Mouse (Mus musculus): Measurements from ENCODE around the gene Ppp1r9a. TPM values are rescaled to one million over a fixed set of nuclear protein-coding genes. Genes with fewer than 3 reads are reported as not detected.

Gene Ppp1r9a
- polyA plus RNA-seq, 1 experiment from 2014 or later, result 38.9 TPM

DNA sequence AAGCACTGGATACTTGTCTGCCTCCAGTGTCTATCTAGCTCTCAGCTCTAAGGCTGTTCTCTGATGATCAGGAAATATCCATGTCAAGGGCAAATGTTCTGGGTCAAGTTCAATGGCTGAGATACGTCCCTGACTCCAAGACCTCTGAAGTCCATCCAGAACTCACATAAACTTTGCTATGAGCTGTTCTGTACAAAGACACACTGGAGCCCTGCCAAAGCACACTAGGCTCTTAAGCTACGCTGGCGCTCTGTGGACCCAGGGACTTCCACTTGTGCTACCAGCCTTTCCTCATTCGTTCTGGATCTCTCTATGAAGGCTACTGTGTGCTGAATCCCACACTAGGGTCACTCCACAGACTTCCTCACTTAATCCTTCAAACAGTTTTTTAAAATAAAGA, 286.8 kb downstream of the Ppp1r9a start:
- WGBS, result 75% methylated on average over 4 of the region's 4 CpGs
- Histone ChIP-seq H3K9me3 (replicated peaks) (no peaks in the 10 kb centered on the region), H3K4me3 (replicated peaks) (no peak overlapping the region), H3K27ac (replicated peaks) (no peak overlapping the region), H3K4me1 (no peaks in the 10 kb centered on the region), H3K9ac (replicated peaks) (no peak overlapping the region), H3K4me2 (no peak overlapping the region), H3K27me3 (replicated peaks) (no peaks in the 10 kb centered on the region), H3K36me3 (no peaks in the 10 kb centered on the region)
- no peak for ATAC-seq (ENCODE audit: low FRiP score)

DNA sequence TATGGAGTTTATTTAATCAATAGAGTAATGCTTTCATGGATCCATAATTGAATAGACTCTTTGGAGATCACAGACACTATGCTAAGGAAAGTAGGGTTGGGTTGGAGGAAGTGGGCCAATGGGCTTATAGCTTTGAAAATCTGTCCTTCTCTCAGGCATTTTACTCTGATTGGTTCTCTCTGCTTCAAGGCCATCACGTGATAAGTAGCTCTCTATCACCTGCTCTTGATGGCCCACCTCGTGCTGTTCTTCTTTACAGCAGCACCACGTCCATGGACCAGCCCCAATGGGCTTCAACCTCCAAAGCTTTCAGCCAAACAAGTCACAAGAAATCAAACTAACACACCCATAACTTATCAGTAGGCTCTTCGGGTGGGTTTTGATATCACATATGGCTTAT, 288.0 kb downstream of the Ppp1r9a start:
- Histone ChIP-seq H3K4me3 (replicated peaks) (no peak overlapping the region), H3K4me1 (no peaks in the 10 kb centered on the region), H3K9me3 (replicated peaks) (no peaks in the 10 kb centered on the region), H3K27ac (replicated peaks) (no peak overlapping the region), H3K9ac (replicated peaks) (no peak overlapping the region), H3K27me3 (replicated peaks) (no peaks in the 10 kb centered on the region), H3K36me3 (no peaks in the 10 kb centered on the region), H3K4me2 (no peak overlapping the region)
- 85% methylated on average over 4 of the region's 4 CpGs for WGBS
- ATAC-seq (ENCODE audit: low FRiP score), result no peak

DNA sequence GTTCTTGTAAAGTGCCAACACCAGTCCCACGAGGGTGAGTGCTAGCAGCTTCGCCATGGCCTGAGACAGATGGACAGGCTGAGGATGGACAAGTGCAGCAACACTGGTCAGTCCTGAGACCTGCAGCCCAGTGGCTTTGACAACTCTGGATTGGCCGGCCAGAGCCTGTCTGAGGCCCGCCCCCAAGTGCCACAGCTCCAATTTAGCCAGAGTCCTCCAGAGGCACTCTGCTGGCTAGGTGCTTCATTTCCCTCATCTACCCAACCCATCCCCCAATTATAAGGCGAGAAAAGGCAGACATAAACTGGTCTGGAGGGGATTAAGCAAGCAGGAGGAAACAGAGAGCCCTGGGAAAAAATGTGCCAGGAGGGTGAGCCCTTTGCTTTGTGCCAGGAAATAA, 291.0 kb downstream of the Ppp1r9a start, which contains the start of gene Pon1:
Gene Pon1, minus strand, starts transcription at position 254 of the 400 bp plus-strand sequence.
- Histone ChIP-seq H3K27ac (replicated peaks) (no peak within 1 kb of the TSS), H3K4me3 (replicated peaks) (no peak within 1 kb of the TSS), H3K4me1 (no peaks in the 10 kb centered on the region), H3K36me3 (no peaks in the 10 kb centered on the region), H3K27me3 (replicated peaks) (no peaks in the 10 kb centered on the region), H3K9me3 (replicated peaks) (no peaks in the 10 kb centered on the region), H3K9ac (replicated peaks) (no peak within 1 kb of the TSS), H3K4me2 (no peak within 1 kb of the TSS)
- 42% methylated on average over 5 of the region's 5 CpGs for WGBS
- no peak for ATAC-seq (ENCODE audit: low FRiP score)

DNA sequence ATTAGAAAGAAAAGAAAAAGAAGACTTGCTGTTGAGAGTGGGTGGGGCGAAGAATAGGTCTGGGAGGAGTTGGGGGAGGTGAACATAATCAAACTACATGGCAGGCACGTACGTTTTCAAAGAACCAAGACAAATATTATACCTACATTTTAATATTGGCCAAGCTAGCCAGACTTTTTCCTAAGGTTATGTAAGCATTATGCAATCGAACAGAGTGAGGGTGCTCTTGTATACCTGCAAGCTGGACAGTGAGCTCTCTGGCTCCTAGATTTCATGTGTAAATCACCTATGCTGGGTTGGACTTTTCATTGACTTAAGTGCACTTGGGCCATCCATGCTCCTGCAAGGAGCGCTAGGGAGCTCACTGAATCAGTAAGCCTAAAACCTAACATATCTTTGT, 295.9 kb downstream of the Ppp1r9a start:
- Histone ChIP-seq H3K4me3 (replicated peaks) (no peak overlapping the region), H3K4me2 (no peak overlapping the region), H3K9ac (replicated peaks) (no peak overlapping the region), H3K36me3 (no peaks in the 10 kb centered on the region), H3K27ac (replicated peaks) (no peak overlapping the region), H3K4me1 (no peaks in the 10 kb centered on the region), H3K9me3 (replicated peaks) (no peaks in the 10 kb centered on the region), H3K27me3 (replicated peaks) (no peaks in the 10 kb centered on the region)
- no peak for ATAC-seq (ENCODE audit: low FRiP score)
- 91% methylated on average over 5 of the region's 5 CpGs for WGBS

DNA sequence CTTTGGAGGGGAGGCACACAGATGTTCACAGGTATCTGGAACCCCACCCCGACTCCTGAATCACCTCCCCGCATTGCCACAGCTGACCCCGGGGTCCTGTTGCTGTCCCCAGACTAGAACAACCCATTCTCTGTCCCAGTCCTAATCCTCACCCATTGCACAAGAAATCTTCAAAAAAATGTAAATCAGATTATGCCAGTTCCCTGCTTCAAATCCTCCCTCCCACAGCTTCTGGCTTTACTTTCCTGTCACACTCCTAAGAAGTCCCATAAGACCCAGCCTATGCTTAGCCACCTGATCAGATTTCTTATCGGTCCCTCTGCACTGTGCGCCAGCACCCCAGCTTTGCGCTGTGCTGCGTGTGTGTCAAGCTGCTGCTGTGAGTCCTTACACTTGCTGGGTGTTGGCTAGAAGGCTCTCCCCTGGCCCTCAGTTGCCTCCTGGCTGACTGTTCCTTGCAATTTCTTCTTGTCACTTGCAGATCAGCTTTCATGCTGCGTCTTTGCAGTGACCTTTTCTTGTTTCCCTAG, 296.7 kb downstream of the Ppp1r9a start:
- Histone ChIP-seq H3K4me3 (replicated peaks) (no peak overlapping the region), H3K27ac (replicated peaks) (no peak overlapping the region), H3K4me2 (no peak overlapping the region), H3K4me1 (no peaks in the 10 kb centered on the region), H3K27me3 (replicated peaks) (no peaks in the 10 kb centered on the region), H3K36me3 (no peaks in the 10 kb centered on the region), H3K9me3 (replicated peaks) (no peaks in the 10 kb centered on the region), H3K9ac (replicated peaks) (no peak overlapping the region)
- ATAC-seq (ENCODE audit: low FRiP score), result no peak
- WGBS, result 92% methylated on average over 8 of the region's 8 CpGs

DNA sequence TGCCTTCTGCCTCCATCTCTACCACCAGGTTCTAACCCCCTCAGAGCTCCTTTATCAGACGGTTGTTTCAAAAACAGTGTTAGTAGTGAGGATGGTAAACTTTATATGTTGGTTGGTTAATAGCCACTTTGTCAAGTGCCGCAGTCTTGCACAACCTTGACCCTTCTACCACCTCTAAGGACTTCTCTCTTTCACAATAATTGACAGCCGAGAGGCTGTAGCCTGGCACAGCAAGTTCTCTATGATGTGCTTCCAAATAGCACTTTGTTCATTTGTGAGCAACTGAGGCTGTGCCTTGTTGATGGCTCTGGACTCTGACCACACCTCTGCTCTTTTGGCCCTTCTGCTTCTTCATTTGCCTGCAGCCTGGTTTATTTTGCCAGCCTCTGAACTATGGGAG, 297.2 kb downstream of the Ppp1r9a start:
- H3K9ac ChIP-seq (replicated peaks), result no peak overlapping the region
- no peak overlapping the region for H3K4me3 ChIP-seq (replicated peaks)
- H3K4me1 ChIP-seq, result no peaks in the 10 kb centered on the region
- ATAC-seq (ENCODE audit: low FRiP score), result no peak
- no peak overlapping the region for H3K27ac ChIP-seq (replicated peaks)
- no peak overlapping the region for H3K4me2 ChIP-seq
- no peaks in the 10 kb centered on the region for H3K27me3 ChIP-seq (replicated peaks)
- no peaks in the 10 kb centered on the region for H3K9me3 ChIP-seq (replicated peaks)
- WGBS, result 94% methylated on average over 3 of the region's 3 CpGs
- H3K36me3 ChIP-seq, result no peaks in the 10 kb centered on the region

DNA sequence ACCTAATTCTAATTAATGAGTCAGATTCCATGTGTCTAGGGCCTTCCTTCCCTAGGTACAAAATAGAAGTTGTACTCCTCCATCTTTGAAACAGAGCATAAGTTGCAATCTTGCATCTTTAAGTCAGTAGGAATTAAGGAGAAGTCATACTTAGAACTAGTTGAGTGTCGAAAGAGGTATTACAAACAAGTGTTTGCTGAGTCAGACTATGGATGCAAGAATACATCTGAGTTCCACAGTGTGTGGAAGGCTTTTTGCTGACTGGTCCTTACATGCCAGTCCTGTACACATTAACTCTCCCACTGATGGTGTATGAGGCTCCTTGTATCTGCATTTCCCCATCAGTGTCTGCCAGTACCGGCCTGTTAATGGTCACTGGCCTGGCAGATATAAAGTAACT, 305.1 kb downstream of the Ppp1r9a start:
- Histone ChIP-seq H3K27me3 (replicated peaks) (no peaks in the 10 kb centered on the region), H3K4me1 (no peaks in the 10 kb centered on the region), H3K9me3 (replicated peaks) (no peaks in the 10 kb centered on the region), H3K4me3 (replicated peaks) (no peak overlapping the region), H3K4me2 (no peak overlapping the region), H3K36me3 (no peaks in the 10 kb centered on the region), H3K27ac (replicated peaks) (no peak overlapping the region), H3K9ac (replicated peaks) (no peak overlapping the region)
- WGBS, result 74% methylated on average over 2 of the region's 2 CpGs
- ATAC-seq (ENCODE audit: low FRiP score), result no peak

Other genes starting within 250 kb of the Ppp1r9a start
- 56.1 and 60.4 TPM in 2 replicates for gene Sgce, start 155.7 kb upstream of the Ppp1r9a start, polyA plus RNA-seq (2015; fragmentation: Nextera tagmentation; extraction: Ambion mirVana)
- gene Peg10, start 155.6 kb upstream of the Ppp1r9a start, polyA plus RNA-seq (2015; fragmentation: Nextera tagmentation; extraction: Ambion mirVana), result 3.9 and 4.7 TPM in 2 replicates

Data from neural tube, embryonic 15.5 days (tissue).